Mouse (Mus musculus) embryonic facial prominence, embryonic 14.5 days (tissue): ENCODE results near the gene Pomp. TPM values are rescaled to one million over a fixed set of nuclear protein-coding genes. Genes with fewer than 3 reads are reported as not detected.
A peak's percentile ranks its signal among the peaks of the same experiment; 100 is the strongest.
"Not testable (repeated sequence)": the region's sequence is repeated elsewhere in the genome, so short reads cannot be mapped to it uniquely, and the experiment has no call there.

ENCODE experiments used
- ATAC-seq: fragments of 200-750 bp; cut with Nextera tagmentation; 2 replicates; pipeline ENCODE4 v1.8.0; 2017; ENCODE audit warnings: low read depth, moderate number of reproducible peaks, moderate TSS enrichment
- DNase-seq: peaks from one replicate; pipeline ENCODE4 v3.0.0-alpha.2; 2015; ENCODE audit warnings: low spot score
- H3K27ac ChIP-seq: fragments of 300-500 bp; sonication (generic); replicated peaks from 2 replicates; pipeline ENCODE4 v1.5.1; 2014; ENCODE audit warnings: low read depth, mild to moderate bottlenecking, low read length, moderate library complexity
- H3K27me3 ChIP-seq: fragments of 300-500 bp; sonication (generic); replicated peaks from 2 replicates; pipeline ENCODE4 v1.6.1; 2014; ENCODE audit warnings: low read length; ENCODE audit not compliant: control insufficient read depth, insufficient read depth
- H3K36me3 ChIP-seq: fragments of 300-500 bp; sonication (generic); 2 replicates; pipeline ENCODE4 v1.6.1; 2014; ENCODE audit warnings: low read length, mixed read lengths; ENCODE audit not compliant: control insufficient read depth, insufficient read depth
- H3K4me1 ChIP-seq: fragments of 300-500 bp; sonication (generic); 2 replicates; pipeline ENCODE4 v1.6.1; 2014; ENCODE audit warnings: antibody characterized with exemption, low read length; ENCODE audit not compliant: control insufficient read depth, insufficient read depth
- H3K4me2 ChIP-seq: fragments of 300-500 bp; sonication (generic); 2 replicates; pipeline ENCODE4 v1.6.1; 2014; ENCODE audit warnings: low read depth, mild to moderate bottlenecking, low read length, moderate library complexity, mixed read lengths
- H3K4me3 ChIP-seq: fragments of 300-500 bp; sonication (generic); 2 replicates; pipeline ENCODE4 v1.5.1; 2014; ENCODE audit warnings: low read depth, mild to moderate bottlenecking, low read length
- H3K9ac ChIP-seq: fragments of 300-500 bp; sonication (generic); 2 replicates; pipeline ENCODE4 v1.6.1; 2014; ENCODE audit warnings: low read depth, mild to moderate bottlenecking, low read length, moderate library complexity, mixed read lengths
- H3K9me3 ChIP-seq: fragments of 300-500 bp; sonication (generic); 2 replicates; pipeline ENCODE4 v1.6.1; 2016; ENCODE audit warnings: low read length; ENCODE audit not compliant: control insufficient read depth
- WGBS: fragments of 180-500 bp; shearing (Covaris S2); extraction: QIAGEN DNeasy Blood & Tissue Kit; methylation state at CpG from one replicate; pipeline ENCODE4 v1.1.7; 2014; 5-methylcytosine and 5-hydroxymethylcytosine counted together
- polyA plus RNA-seq: library from polyadenylated mRNA; unstranded; fragments of >200 nt; fragmentation: Nextera tagmentation; extraction: Ambion mirVana; gene quantifications from 2 replicates; pipeline ENCODE4 v1.2.1, GENCODE M21; 2014

Pomp gene
- polyA plus RNA-seq, 1 experiment from 2014 or later = 481 TPM

DNA sequence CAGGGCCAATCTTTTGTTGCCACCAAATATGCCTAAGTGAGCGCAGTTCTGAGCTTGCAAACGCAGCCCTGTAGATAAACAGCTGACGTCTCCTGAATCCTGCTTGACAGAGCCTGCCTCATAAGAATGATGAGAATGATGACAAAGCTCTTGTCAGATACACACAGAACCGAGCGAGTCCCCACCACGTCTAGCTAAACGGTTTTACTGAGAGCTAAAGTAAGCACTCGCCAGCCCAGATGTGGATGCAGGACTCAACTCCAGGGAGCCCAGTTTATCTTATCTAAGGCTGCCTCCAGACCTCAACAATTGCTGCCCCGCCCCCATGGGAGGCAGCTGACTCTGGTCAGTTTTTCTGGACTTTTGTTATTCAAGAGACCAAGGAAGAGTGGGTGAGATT is 32.9 kb downstream of the Pomp start:
- Histone ChIP-seq H3K9me3 (no peaks in the 10 kb centered on the region), H3K36me3 (no peaks in the 10 kb centered on the region), H3K4me3 (no peak overlapping the region), H3K9ac (no peak overlapping the region), H3K4me2 (no peak overlapping the region), H3K27ac (no peak overlapping the region), H3K27me3 (peaks cover 10% of the 10 kb centered on the region), H3K4me1 (0 out of 2 replicates have a peak, but pooled peaks cover 3% of the 10 kb centered on the region)
- no peak for ATAC-seq
- 18% methylated on average over 9 of the region's 9 CpGs for WGBS
- no peak for DNase-seq

DNA sequence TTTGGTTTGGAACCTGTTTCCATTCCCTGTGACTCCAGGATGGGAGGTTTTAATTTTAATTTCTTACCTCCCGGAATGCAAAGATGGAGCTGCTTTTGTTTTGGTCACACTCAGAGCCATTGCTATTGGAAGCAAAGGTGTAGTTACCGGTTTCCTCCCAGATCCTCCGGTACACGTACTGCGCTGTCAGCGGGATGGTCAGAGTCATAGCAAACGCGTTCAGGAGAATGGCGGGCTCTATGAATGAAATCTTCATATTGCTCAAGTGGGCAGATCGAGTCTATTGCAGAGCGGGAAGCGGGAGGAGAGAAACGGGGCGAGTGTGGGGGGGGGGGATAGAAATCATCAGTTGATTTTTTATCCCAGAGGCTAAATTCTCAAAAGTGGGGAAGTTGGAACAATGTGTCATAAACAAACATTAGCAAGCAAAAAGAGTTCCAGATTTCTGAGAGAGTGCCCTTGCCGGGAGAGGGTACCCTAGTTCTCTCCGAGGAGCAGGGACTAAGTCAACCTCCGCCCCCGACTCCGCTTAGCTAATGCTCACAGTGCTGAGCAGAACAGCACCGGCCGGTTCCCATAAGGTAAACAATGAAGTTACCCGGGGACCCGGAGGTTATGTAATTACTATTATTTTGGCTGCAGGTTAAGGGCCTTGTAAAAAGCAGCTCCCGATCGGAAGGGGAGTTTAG is 33.6 kb downstream of the Pomp start:
- Histone ChIP-seq H3K36me3 (no peaks in the 10 kb centered on the region), H3K9ac (peak overlapping the region; percentile 67), H3K4me2 (peak overlapping the region; percentile 98), H3K4me3 (peak overlapping the region; percentile 75), H3K9me3 (no peaks in the 10 kb centered on the region), H3K27ac (no peak overlapping the region), H3K4me1 (0 out of 2 replicates have a peak, but pooled peaks cover 3% of the 10 kb centered on the region), H3K27me3 (peaks cover 10% of the 10 kb centered on the region)
- ATAC-seq = peak; percentile 23; the same call in 1 of the 2 replicates
- under 1% methylated on average over 25 of the region's 25 CpGs for WGBS
- peak; percentile 33 for DNase-seq

DNA sequence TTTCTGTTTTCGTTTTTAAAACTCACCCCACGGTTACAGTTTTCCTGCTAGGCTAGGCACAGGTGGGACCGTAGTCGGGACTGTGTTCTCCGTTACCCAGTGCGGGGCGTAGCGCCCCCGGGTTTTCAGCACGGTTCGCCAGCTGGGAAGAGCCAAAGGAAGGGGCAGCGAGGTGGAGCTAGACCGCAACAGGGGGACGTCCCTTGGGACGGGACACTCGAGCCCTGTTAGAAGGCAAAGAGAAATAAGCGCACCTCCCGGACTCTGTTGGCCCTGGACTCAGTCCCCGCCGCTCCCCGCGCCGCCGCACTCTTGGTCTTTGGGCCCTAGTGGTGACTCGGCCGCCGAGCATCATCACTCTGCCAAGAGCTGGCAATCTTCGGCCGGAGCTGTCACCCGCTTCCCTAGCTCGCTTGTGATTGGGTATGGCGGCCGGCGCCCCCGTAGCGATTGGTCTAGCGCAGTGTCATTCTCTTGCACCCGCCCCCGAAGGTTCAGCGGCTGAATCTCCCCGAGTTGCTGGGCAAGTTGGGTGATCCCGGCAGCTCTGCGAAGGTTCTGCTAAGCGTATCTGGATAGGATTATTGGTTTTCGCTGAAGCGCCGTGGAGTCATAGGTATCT is 34.3 kb downstream of the Pomp start, which contains the start of gene Slc46a3:
TSS of gene Slc46a3 (minus strand) at position 361 of the 622 bp plus-strand sequence.
- Histone ChIP-seq H3K9me3 (no peaks in the 10 kb centered on the region), H3K27me3 (peaks cover 10% of the 10 kb centered on the region), H3K9ac (peak within 1 kb of the TSS; percentile 67), H3K4me2 (peak within 1 kb of the TSS; percentile 98), H3K4me1 (0 out of 2 replicates have a peak, but pooled peaks cover 3% of the 10 kb centered on the region), H3K27ac (no peak within 1 kb of the TSS), H3K4me3 (peak within 1 kb of the TSS; percentile 75), H3K36me3 (no peaks in the 10 kb centered on the region)
- ATAC-seq (peak; percentile 98), DNase-seq (peak; percentile 94)
- under 1% methylated on average over 39 of the region's 47 CpGs for WGBS

DNA sequence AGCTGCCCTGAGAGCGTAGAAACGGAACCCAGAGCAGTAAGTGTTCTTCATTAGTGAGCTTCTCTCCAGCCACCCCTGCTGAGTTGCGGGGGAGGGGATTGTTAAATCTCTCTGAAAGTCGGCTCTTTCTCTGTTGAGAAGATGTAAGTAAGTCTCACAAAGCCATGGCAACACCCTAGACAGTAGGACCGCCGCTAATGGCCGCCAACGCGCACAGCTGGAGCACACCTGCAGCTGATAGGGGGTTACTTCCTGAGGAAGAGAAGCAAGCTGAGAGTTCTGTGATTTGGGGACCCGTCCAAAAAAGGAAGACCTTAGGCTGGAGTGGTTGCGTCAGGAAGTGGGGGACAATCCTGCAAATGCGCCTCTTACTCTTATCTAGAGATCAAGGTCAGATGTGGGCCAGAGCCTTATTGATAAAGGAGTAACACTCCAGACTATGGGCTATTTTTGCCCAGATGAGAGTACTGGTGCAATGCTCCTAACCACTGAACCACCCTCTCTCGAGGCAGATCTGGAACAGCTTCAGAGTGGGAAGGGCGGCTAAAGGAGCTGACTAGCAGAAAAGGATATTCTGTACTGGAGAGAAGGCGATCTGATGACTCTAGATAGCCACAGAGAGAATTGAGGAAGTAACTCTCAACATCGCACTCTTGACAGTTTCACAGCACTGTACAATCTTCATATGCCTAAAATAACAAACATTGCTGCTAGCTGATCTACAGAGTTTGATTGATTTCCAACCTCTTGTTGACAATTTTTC is 35.4 kb downstream of the Pomp start:
- Histone ChIP-seq H3K36me3 (no peaks in the 10 kb centered on the region), H3K27ac (no peak overlapping the region), H3K4me3 (peak overlapping the region; percentile 75), H3K4me2 (peak overlapping the region; percentile 98), H3K9me3 (no peaks in the 10 kb centered on the region), H3K9ac (peak overlapping the region; percentile 0; the same call in 1 of the 2 replicates), H3K27me3 (peaks cover 10% of the 10 kb centered on the region), H3K4me1 (0 out of 2 replicates have a peak, but pooled peaks cover 3% of the 10 kb centered on the region)
- ATAC-seq (no peak), DNase-seq (no peak)
- 24% methylated on average over 16 of the region's 16 CpGs for WGBS

DNA sequence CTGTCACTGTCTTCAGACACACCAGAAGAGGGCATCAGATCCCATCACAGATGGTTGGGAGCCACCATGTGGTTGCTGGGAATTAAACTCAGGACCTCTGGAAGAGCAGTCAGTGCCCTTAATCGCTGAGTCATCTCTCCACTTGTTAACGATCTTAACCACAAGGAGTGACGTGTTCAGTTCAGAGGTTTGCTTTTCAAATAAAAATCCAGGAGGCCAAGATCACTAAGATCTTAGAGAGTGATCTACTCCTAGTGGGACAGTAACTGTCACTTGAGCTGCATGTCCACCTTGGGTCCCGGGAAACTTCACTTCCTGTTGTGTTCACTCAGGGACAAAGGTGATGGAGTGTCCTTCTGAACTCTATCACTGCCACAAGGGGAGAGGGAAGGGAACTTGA is 36.2 kb downstream of the Pomp start:
- 84% methylated on average over 4 of the region's 4 CpGs for WGBS
- not testable (repeated sequence) for H3K4me1 ChIP-seq

DNA sequence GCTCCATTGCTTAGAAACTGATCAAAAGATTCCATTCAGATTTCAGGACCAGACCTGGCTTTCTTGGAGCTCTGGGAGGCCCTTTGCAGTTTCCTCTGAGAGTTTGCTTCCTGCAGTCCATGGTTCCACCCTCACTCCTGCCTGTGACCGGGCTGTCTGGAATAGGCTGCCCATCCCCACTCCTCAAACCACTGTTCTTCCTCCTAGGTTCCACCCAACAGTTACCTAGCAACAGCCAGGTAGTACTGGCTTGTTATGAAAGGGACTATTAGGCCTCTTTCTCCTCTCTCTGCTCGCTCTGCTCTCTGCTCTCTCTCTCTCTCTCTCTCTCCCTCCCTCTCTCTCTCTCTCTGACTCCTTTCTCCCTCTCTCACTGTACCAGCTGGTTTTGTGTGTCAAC is 38.0 kb downstream of the Pomp start:
- WGBS = 63% methylated on average over 2 of the region's 2 CpGs
- peaks cover 6% of the 10 kb centered on the region for H3K27me3 ChIP-seq
- H3K4me1 ChIP-seq = 0 out of 2 replicates have a peak, but pooled peaks cover 3% of the 10 kb centered on the region
- no peak overlapping the region for H3K4me3 ChIP-seq
- no peaks in the 10 kb centered on the region for H3K9me3 ChIP-seq
- no peak overlapping the region for H3K27ac ChIP-seq
- ATAC-seq = no peak
- H3K36me3 ChIP-seq = no peaks in the 10 kb centered on the region
- no peak overlapping the region for H3K9ac ChIP-seq
- DNase-seq = no peak
- H3K4me2 ChIP-seq = no peak overlapping the region

More for the DNA sequence above, 36.2 kb downstream of the Pomp start:
- H3K4me2 ChIP-seq, H3K4me3 ChIP-seq, DNase-seq, H3K9me3 ChIP-seq, H3K27ac ChIP-seq, H3K36me3 ChIP-seq, H3K27me3 ChIP-seq, H3K9ac ChIP-seq, ATAC-seq: not testable (repeated sequence)

DNA sequence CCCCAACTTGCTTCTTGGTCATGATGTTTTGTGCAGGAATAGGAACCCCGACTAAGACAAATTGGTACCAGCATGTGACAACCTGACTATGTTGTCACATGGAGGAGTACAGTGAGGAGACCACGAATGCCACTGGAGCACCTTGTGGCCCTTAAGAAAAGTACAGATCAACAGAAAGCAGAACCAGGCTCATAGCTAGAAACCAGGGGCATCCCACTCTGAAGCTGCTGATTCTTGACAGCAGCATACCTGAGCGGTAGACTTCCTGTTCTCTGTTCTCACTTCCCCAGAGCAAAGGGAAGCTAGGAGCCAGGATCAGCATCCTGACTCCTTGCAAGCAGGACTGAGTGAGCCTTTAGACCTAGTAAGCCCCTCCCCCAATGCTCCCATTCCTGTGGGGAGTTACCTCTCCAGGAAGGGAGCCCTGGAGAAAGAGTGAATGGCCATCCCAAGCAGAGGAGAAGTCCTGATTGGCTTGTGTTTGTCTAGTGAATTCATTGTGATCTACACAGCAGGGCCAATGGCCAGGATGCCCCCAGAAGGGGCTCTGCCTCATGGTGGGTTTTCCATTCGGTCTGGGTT is 38.8 kb downstream of the Pomp start:
- Histone ChIP-seq H3K4me2 (no peak overlapping the region), H3K4me1 (0 out of 2 replicates have a peak, but pooled peaks cover 3% of the 10 kb centered on the region), H3K9me3 (no peaks in the 10 kb centered on the region), H3K36me3 (no peaks in the 10 kb centered on the region), H3K9ac (no peak overlapping the region), H3K27me3 (peaks cover 6% of the 10 kb centered on the region), H3K27ac (no peak overlapping the region), H3K4me3 (no peak overlapping the region)
- DNase-seq = no peak
- ATAC-seq = no peak
- WGBS = 62% methylated on average over 4 of the region's 4 CpGs

DNA sequence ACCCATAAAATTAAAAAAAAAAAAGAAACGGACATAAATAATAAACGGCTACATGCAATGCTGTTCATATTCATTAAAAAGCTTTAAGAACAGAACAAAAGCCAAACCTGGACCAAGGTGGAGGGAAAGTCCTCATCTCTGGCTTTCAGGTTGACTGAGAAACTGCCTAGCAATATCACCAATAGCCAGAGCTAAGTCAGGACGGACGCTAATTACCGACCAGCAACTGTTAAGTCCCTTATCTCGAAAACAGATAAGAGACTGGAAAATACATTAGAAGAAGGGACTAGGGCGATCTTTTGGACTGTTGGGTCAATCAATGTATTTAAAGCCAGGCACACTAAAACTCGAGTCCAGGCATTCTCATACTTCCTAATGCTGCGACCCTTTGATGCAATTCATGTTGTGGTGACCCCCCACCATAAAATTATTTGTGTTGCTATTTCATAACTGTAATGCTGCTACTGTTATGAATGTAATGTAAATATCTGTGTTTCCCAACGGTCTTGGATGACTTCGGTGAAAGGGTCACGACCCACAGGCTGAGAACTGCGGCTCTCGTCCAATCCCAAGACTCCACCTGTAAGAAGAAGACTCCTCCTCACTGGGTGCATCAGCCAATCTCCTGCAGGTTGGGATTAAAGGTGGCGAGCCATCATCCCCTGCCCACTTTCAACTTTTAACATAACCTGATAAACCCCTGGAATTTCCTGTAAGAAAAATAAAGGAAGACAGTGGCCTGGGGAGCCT is 41.9 kb downstream of the Pomp start:
- H3K9ac ChIP-seq = no peak overlapping the region
- H3K4me1 ChIP-seq = no peaks in the 10 kb centered on the region
- no peak for DNase-seq
- no peak overlapping the region for H3K27ac ChIP-seq
- no peak for ATAC-seq
- no peaks in the 10 kb centered on the region for H3K9me3 ChIP-seq
- H3K4me3 ChIP-seq = no peak overlapping the region
- H3K27me3 ChIP-seq = no peaks in the 10 kb centered on the region
- no peaks in the 10 kb centered on the region for H3K36me3 ChIP-seq
- H3K4me2 ChIP-seq = no peak overlapping the region
- 84% methylated on average over 15 of the region's 15 CpGs for WGBS
